Mouse (Mus musculus) stomach, embryonic 14.5 days (tissue): ENCODE results near the gene Hnf1b. TPM values are rescaled to one million over a fixed set of nuclear protein-coding genes. Genes with fewer than 3 reads are reported as not detected.

Experiments used
- ATAC-seq: fragments of 200-750 bp; cut with Nextera tagmentation; 2 replicates; pipeline ENCODE4 v1.8.0; 2017; ENCODE audit warnings: low read depth, moderate TSS enrichment; ENCODE audit not compliant: insufficient number of reproducible peaks, insufficient read depth, low FRiP score
- H3K27ac ChIP-seq: fragments of 300-500 bp; sonication (generic); 2 replicates; pipeline ENCODE4 v1.5.1; 2014; ENCODE audit warnings: mild to moderate bottlenecking, low read length, moderate library complexity, mixed read lengths
- H3K27me3 ChIP-seq: fragments of 300-500 bp; sonication (generic); 2 replicates; pipeline ENCODE4 v1.6.1; 2014; ENCODE audit warnings: low read length, control low read depth, mixed read lengths; ENCODE audit not compliant: control insufficient read depth, insufficient read depth
- H3K36me3 ChIP-seq: fragments of 300-500 bp; sonication (generic); 2 replicates; pipeline ENCODE4 v1.6.1; 2014; ENCODE audit warnings: mild to moderate bottlenecking, control low read depth, low read length, moderate library complexity, mixed read lengths; ENCODE audit not compliant: control insufficient read depth, insufficient read depth
- H3K4me1 ChIP-seq: fragments of 300-500 bp; sonication (generic); 2 replicates; pipeline ENCODE4 v1.6.1; 2014; ENCODE audit warnings: low read length, control low read depth, mixed read lengths; ENCODE audit not compliant: control insufficient read depth, insufficient read depth
- H3K4me2 ChIP-seq: fragments of 300-500 bp; sonication (generic); replicated peaks from 2 replicates; pipeline ENCODE4 v1.6.1; 2014; ENCODE audit warnings: low read depth, low read length, control low read depth
- H3K4me3 ChIP-seq: fragments of 300-500 bp; sonication (generic); 2 replicates; pipeline ENCODE4 v1.5.1; 2014; ENCODE audit warnings: low read depth, low read length, control low read depth
- H3K9ac ChIP-seq: fragments of 300-500 bp; sonication (generic); replicated peaks from 2 replicates; pipeline ENCODE4 v1.6.1; 2014; ENCODE audit warnings: low read depth, mild to moderate bottlenecking, control low read depth, low read length, moderate library complexity, mixed read lengths
- H3K9me3 ChIP-seq: fragments of 300-500 bp; sonication (generic); 2 replicates; pipeline ENCODE4 v1.6.1; 2016; ENCODE audit warnings: low read depth, low read length, control low read depth; ENCODE audit not compliant: control insufficient read depth
- WGBS: fragments of 180-500 bp; shearing (Covaris S2); extraction: QIAGEN DNeasy Blood & Tissue Kit; methylation state at CpG from one replicate; pipeline ENCODE4 v1.1.7; 2014; 5-methylcytosine and 5-hydroxymethylcytosine counted together
- polyA plus RNA-seq: library from polyadenylated mRNA; unstranded; fragments of >200 nt; fragmentation: Nextera tagmentation; extraction: Ambion mirVana; gene quantifications from 2 replicates; pipeline ENCODE4 v1.2.1, GENCODE M21; 2014

The Hnf1b gene
- polyA plus RNA-seq, 1 experiment from 2014 or later, result 8.2 TPM

- H3K4me3 ChIP-seq, result no peak overlapping the region
- ATAC-seq, result no peak
- H3K4me2 ChIP-seq, result no peak overlapping the region
- H3K9ac ChIP-seq, result no peak overlapping the region
- H3K36me3 ChIP-seq, result no peaks in the 10 kb centered on the region
- H3K4me1 ChIP-seq, result no peaks in the 10 kb centered on the region
- 72% methylated on average over 9 of the region's 9 CpGs for WGBS
- no peaks in the 10 kb centered on the region for H3K9me3 ChIP-seq
- no peak overlapping the region for H3K27ac ChIP-seq
- no peaks in the 10 kb centered on the region for H3K27me3 ChIP-seq
Observed at GRCm38 (mm10) chr11:83893325-83893724, 43.5 kb downstream of the Hnf1b start.

DNA sequence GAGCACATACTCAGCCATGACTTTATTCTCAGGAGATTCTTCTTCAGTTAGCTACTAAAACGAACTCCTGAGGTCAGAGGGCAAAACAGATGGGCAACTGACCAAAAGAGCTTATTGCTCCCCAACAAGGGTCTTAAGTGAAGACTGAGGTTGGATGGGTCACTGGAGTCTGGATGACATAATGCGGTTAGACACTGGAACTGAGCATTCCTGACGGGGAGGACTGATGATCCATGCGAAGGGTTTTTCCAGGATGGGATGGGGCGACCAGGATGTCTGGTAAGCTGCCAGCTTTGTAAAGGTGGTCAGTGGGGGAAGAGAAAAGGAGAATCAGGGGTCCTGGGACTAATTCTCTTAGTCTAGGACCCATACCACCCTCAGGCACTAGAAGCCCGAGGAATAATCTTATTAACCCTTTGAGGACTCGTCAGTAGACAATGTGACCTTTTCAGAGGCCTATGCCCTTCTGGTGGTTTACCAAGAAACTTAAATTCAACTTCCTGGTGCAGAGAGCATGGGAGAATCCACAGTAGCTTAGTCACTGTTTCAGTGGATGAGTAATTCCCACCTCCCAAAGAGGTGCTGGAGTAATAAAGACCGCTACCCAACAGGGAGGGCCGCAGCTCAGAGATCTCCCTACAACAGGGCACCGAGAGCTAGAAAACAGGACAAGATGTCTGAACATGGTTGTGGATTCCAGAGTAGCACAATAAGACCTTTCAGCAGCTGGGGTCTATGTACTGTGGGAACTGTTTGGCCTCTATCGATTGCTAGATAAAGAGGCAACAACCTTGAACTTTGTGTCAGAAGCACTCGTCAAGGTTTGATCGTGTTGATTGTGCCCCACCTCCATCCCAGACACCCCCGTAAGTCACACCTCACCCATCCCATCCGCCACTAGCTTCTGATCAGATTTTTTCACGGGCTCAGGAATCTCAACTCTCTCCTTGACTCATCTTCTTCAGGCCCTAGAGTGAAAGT lies 46.9 kb downstream of the Hnf1b start:
- no peaks in the 10 kb centered on the region for H3K27me3 ChIP-seq
- H3K4me2 ChIP-seq, result no peak overlapping the region
- H3K9ac ChIP-seq, result no peak overlapping the region
- H3K36me3 ChIP-seq, result no peaks in the 10 kb centered on the region
- ATAC-seq, result no peak
- no peaks in the 10 kb centered on the region for H3K4me1 ChIP-seq
- no peak overlapping the region for H3K27ac ChIP-seq
- H3K4me3 ChIP-seq, result no peak overlapping the region
- WGBS, result 78% methylated on average over 16 of the region's 16 CpGs
- H3K9me3 ChIP-seq, result no peaks in the 10 kb centered on the region

DNA sequence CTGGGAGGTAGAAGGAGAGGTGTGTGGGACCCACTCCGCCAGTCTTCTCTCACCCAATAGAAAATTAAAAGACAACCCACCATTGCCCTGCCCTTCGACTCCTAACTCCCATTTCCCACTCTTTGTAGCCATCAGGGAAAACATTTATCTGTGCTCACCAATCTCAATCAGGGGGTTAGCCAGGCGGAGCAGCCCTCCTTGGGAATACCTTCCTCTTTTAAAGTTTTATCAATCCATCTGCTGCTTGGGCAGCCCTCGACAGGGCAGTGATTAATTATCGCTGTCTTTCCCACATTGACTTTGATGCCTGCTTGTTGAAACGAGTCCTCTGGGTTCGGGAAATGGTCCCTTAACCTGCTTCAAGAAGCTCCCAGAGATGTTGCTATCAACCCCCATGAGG lies 47.7 kb downstream of the Hnf1b start:
- no peak overlapping the region for H3K4me3 ChIP-seq
- H3K27ac ChIP-seq, result no peak overlapping the region
- H3K4me2 ChIP-seq, result no peak overlapping the region
- H3K4me1 ChIP-seq, result no peaks in the 10 kb centered on the region
- no peak for ATAC-seq
- WGBS, result 50% methylated on average over 7 of the region's 7 CpGs
- no peaks in the 10 kb centered on the region for H3K27me3 ChIP-seq
- no peaks in the 10 kb centered on the region for H3K36me3 ChIP-seq
- H3K9ac ChIP-seq, result no peak overlapping the region
- no peaks in the 10 kb centered on the region for H3K9me3 ChIP-seq

GRCm38 (mm10) chr11:83902812-83903211 lies 52.9 kb downstream of the Hnf1b start:
- WGBS, result 64% methylated on average over 3 of the region's 3 CpGs
- no peak overlapping the region for H3K9ac ChIP-seq
- no peak for ATAC-seq
- H3K4me3 ChIP-seq, result no peak overlapping the region
- no peak overlapping the region for H3K27ac ChIP-seq
- H3K36me3 ChIP-seq, result no peaks in the 10 kb centered on the region
- H3K9me3 ChIP-seq, result no peaks in the 10 kb centered on the region
- H3K4me1 ChIP-seq, result no peaks in the 10 kb centered on the region
- no peak overlapping the region for H3K4me2 ChIP-seq
- H3K27me3 ChIP-seq, result no peaks in the 10 kb centered on the region

DNA sequence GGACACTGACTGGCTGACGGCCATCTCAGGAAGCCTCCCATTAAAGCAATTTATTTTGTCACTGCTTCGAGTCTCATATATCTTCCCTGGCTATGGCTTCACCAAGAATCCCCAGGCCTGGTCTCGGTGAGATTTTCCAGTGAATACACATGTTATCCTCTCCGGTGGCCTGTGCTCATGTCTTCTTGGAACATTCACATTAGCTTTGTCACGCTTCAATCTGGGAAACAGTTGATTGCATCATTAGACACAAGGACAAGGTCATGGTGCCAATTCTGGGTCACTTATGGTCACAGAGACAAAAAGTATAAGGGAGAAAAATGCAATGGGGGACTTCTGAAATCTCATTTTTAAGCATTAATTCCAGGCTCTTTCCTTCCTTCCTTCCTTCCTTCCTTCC lies 55.9 kb downstream of the Hnf1b start:
- Histone ChIP-seq H3K9ac (no peak overlapping the region), H3K4me3 (no peak overlapping the region), H3K9me3 (no peaks in the 10 kb centered on the region), H3K4me1 (no peaks in the 10 kb centered on the region), H3K4me2 (no peak overlapping the region), H3K27ac (no peak overlapping the region), H3K36me3 (no peaks in the 10 kb centered on the region), H3K27me3 (no peaks in the 10 kb centered on the region)
- ATAC-seq, result no peak
- 61% methylated on average over 5 of the region's 5 CpGs for WGBS

DNA sequence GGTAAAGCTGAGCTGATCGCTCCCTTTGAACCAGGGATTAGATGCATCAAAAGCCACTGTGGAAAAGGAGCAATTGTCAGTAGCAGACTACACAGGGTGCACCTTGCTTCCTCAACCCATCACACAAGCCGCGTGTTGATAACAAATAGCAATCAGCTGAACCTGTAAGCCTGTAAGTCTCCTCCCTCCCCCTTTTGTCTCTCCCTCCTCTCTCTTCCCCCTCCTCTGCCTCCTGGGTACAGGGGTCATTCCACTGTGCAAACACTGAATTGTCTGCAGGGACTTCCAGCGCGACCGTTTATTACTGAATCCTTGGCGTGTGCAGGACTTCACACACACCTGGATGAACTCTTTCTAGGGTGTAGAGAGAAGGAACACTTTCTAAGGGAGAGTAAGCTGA lies 58.5 kb downstream of the Hnf1b start:
- Histone ChIP-seq H3K36me3 (no peaks in the 10 kb centered on the region), H3K27ac (no peak overlapping the region), H3K4me3 (no peak overlapping the region), H3K4me2 (no peak overlapping the region), H3K9me3 (no peaks in the 10 kb centered on the region), H3K4me1 (no peaks in the 10 kb centered on the region), H3K27me3 (no peaks in the 10 kb centered on the region), H3K9ac (no peak overlapping the region)
- ATAC-seq, result no peak
- WGBS, result 31% methylated on average over 7 of the region's 7 CpGs

GRCm38 (mm10) chr11:83913824-83914311 lies 64.0 kb downstream of the Hnf1b start:
- Histone ChIP-seq H3K36me3 (no peaks in the 10 kb centered on the region), H3K4me1 (no peaks in the 10 kb centered on the region), H3K9me3 (no peaks in the 10 kb centered on the region), H3K4me2 (no peak overlapping the region), H3K4me3 (no peak overlapping the region), H3K27me3 (no peaks in the 10 kb centered on the region), H3K9ac (no peak overlapping the region), H3K27ac (no peak overlapping the region)
- no peak for ATAC-seq
- WGBS, result 28% methylated on average over 8 of the region's 8 CpGs

GRCm38 (mm10) chr11:83914501-83914900 lies 64.6 kb downstream of the Hnf1b start:
- WGBS, result 79% methylated on average over 4 of the region's 4 CpGs
- no peak overlapping the region for H3K27ac ChIP-seq
- H3K36me3 ChIP-seq, result no peaks in the 10 kb centered on the region

More at GRCm38 (mm10) chr11:83914501-83914900, 64.6 kb downstream of the Hnf1b start:
- Histone ChIP-seq H3K4me2 (no peak overlapping the region), H3K4me1 (no peaks in the 10 kb centered on the region), H3K4me3 (no peak overlapping the region), H3K9me3 (no peaks in the 10 kb centered on the region), H3K27me3 (no peaks in the 10 kb centered on the region), H3K9ac (no peak overlapping the region)
- ATAC-seq, result no peak
